Mouse (Mus musculus) neural tube, embryonic 10.5 days (tissue): Measurements from ENCODE around the gene Ascc3.

Source experiments
- DNase-seq: peaks from one replicate; pipeline ENCODE4 v3.0.0-alpha.2; 2017; ENCODE audit warnings: low spot score; ENCODE audit errors: extremely low spot score

Gene Ascc3

GRCm38 (mm10) chr10:50762984-50763383 is 170.5 kb downstream of the Ascc3 start:
- DNase-seq: no peak

- DNase-seq: no peak
Observed at GRCm38 (mm10) chr10:50763457-50764310, 171.2 kb downstream of the Ascc3 start.

GRCm38 (mm10) chr10:50772811-50773210 is 180.3 kb downstream of the Ascc3 start:
- no peak for DNase-seq

- no peak for DNase-seq
Observed at GRCm38 (mm10) chr10:50773846-50774245, 181.4 kb downstream of the Ascc3 start.

- no peak for DNase-seq
Observed at GRCm38 (mm10) chr10:50792840-50793239, 200.4 kb downstream of the Ascc3 start.

GRCm38 (mm10) chr10:50801594-50801993 is 209.1 kb downstream of the Ascc3 start:
- DNase-seq: no peak

- DNase-seq: no peak
Observed at GRCm38 (mm10) chr10:50802380-50802779, 209.9 kb downstream of the Ascc3 start.

GRCm38 (mm10) chr10:50806166-50806565 is 213.7 kb downstream of the Ascc3 start:
- DNase-seq: no peak

GRCm38 (mm10) chr10:50822363-50822762 is 229.9 kb downstream of the Ascc3 start:
- no peak for DNase-seq

- no peak for DNase-seq
Observed at GRCm38 (mm10) chr10:50826829-50827228, 234.4 kb downstream of the Ascc3 start.

GRCm38 (mm10) chr10:50834533-50834932 is 242.1 kb downstream of the Ascc3 start:
- no peak for DNase-seq

GRCm38 (mm10) chr10:50843363-50843762 is 250.9 kb downstream of the Ascc3 start:
- DNase-seq: no peak

GRCm38 (mm10) chr10:50868202-50868601 is 275.7 kb downstream of the Ascc3 start:
- no peak for DNase-seq

- DNase-seq: no peak
Observed at GRCm38 (mm10) chr10:50876952-50877351, 284.5 kb downstream of the Ascc3 start.

- DNase-seq: no peak
Observed at GRCm38 (mm10) chr10:50881476-50882069, 289.1 kb downstream of the Ascc3 start.

GRCm38 (mm10) chr10:50882366-50882765 is 289.9 kb downstream of the Ascc3 start:
- DNase-seq: no peak

GRCm38 (mm10) chr10:50886305-50886704 is 293.8 kb downstream of the Ascc3 start:
- no peak for DNase-seq

GRCm38 (mm10) chr10:50890621-50891020 is 298.2 kb downstream of the Ascc3 start:
- DNase-seq: no peak

GRCm38 (mm10) chr10:50891876-50892711 is 299.6 kb downstream of the Ascc3 start:
- DNase-seq: peak; percentile 66

- DNase-seq: peak; percentile 59
Observed at GRCm38 (mm10) chr10:50892751-50893320, 300.4 kb downstream of the Ascc3 start.

GRCm38 (mm10) chr10:50893546-50893945 is 301.1 kb downstream of the Ascc3 start:
- peak; percentile 20 for DNase-seq
